Mouse (Mus musculus) lung, adult 2 months (tissue): ENCODE data around the gene Atxn2. TPM values are rescaled to one million over a fixed set of nuclear protein-coding genes. Genes with fewer than 3 reads are reported as not detected.
"Not testable (repeated sequence)": the region's sequence is repeated elsewhere in the genome, so short reads cannot be mapped to it uniquely, and the experiment has no call there.

Experiments
- DNase-seq: peaks from one replicate; pipeline ENCODE4 v3.0.0; 2022
- H3K4me1 ChIP-seq: fragments of 200-500 bp; 2 replicates; pipeline ENCODE4 v1.6.1; 2011; ENCODE audit warnings: low read length; ENCODE audit not compliant: control insufficient read depth, insufficient read depth
- H3K4me3 ChIP-seq: fragments of 200-500 bp; replicated peaks from 2 replicates; pipeline ENCODE3; 2011; ENCODE audit warnings: low read depth, mild to moderate bottlenecking, control low read depth, low read length; ENCODE audit errors: extremely low read depth
- CTCF ChIP-seq: fragments of 200-500 bp; IDR thresholded peaks from 2 replicates; pipeline ENCODE4 v1.5.1; 2011; ENCODE audit warnings: mild to moderate bottlenecking, low read length, control low read depth; ENCODE audit not compliant: insufficient read depth
- POLR2A ChIP-seq: fragments of 200-500 bp; IDR thresholded peaks from 2 replicates; pipeline ENCODE4 v1.6.1; 2011; ENCODE audit warnings: low read depth, mild to moderate bottlenecking, control low read depth, low read length, borderline replicate concordance; ENCODE audit errors: extremely low read depth
- WGBS: fragments of 180-500 bp; shearing (Covaris S2); methylation state at CpG from one replicate; pipeline ENCODE4 v1.1.7; 2018; 5-methylcytosine and 5-hydroxymethylcytosine counted together
- polyA plus RNA-seq: library from polyadenylated mRNA; depleted of rRNA; stranded (reverse); fragments of >200 nt; gene quantifications from 2 replicates; pipeline ENCODE4 v1.2.3, GENCODE M21; 2012

Atxn2 gene
- polyA plus RNA-seq, 1 experiment: 108 TPM

DNA sequence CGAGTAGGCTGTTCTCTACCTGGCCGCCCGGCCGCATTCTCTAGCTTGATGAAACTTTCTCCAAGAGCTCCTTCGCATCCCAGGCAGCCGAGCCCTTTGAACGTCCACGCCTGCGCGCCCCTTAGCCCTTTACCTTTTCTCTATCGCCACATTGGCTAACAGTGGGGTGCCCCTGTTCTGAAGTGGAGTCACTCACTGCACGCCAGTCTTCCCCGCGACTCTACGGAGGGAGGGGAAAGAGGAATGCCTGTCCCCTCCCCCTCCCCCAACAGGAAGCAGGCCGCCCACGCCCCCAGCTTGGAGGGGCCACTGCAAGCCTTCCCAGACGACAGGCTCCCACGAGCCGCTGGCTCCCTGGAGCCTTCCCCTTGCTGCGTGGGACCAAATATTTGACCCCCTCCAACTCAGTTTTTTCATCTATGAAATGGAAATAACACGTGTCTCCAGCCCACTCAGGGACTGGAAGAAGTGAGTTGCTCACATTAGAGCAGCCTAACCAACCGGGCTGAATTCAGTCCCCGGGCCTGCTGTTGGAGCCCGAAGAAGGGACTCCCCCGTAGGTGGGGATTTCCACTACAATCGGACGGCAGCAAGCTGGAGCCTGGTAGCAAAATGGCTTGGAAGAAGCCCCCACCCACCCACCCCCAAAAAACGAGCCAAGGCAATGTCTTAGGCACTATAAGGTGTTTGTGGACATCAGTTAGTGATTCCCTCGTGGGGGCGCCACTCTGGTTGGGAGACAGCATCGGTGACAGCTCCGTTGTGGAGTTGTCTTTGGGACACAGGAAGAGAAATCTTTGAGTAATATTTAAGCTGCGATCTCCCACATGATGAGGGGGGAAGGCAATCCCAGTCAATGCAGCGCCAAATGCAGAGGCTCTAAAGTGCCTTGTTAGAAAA is 126.6 kb downstream of the Atxn2 start, which contains the start of gene Sh2b3:
Sh2b3 (minus strand) TSS at position 206 of the 900 bp plus-strand sequence.
- no peak for DNase-seq
- Histone ChIP-seq H3K4me1 (peaks cover 29% of the 10 kb centered on the region), H3K4me3 (peak within 1 kb of the TSS; percentile 67)
- WGBS: 1% methylated on average over 35 of the region's 35 CpGs
- TF ChIP-seq CTCF: no peak
- peak; percentile 38; the same call in 1 of the 2 replicates for TF ChIP-seq POLR2A

DNA sequence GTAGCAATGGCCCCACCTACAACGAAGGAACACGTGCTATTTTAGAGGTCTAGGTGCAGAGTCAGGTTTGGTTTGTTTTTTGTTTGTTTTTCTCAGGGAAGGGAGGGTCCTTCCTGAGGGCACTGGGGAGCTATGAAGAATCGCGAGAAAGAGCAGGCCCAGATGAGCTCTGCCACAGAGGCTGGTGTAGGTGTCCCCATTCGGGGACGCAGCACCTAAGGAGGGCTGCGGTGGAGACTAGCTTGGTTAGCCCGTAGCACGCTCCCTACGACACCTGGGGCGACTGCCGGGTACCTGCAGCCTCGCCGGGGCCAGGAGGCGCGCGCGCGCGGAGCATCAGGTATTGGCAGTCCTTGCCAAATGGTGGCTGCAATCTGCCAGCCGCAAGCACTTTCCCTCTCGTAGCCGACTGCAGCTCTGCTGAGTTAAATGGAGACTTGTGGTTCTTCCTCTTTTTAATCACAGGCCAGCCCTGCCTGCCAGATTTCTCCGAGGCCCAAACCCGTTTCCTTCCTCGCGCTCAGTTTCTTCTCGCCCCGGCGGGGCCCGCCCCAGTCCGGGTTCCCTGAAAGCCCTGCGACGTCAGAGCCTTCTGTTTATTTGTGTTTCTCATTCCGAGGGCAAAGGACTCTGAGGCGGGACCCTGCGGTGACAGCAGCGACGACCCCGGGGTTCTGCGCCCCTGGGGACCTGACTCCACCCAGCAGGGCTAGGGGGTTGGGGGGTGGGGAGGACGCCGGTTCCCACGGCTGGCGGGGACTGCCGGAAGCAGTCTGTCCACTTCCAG is 127.4 kb downstream of the Atxn2 start:
- WGBS: 2% methylated on average over 46 of the region's 46 CpGs
- H3K4me3 ChIP-seq: peak overlapping the region; percentile 63
- TF ChIP-seq POLR2A (peak; percentile 57; the same call in 1 of the 2 replicates), CTCF (no peak)
- DNase-seq: peak; percentile 80
- H3K4me1 ChIP-seq: peaks cover 23% of the 10 kb centered on the region

GRCm38 (mm10) chr5:121839128-121839473 is 128.0 kb downstream of the Atxn2 start:
- WGBS: 31% methylated on average over 7 of the region's 7 CpGs
- Histone ChIP-seq H3K4me1 (peaks cover 22% of the 10 kb centered on the region), H3K4me3 (peak overlapping the region; percentile 63)
- no peak for DNase-seq
- TF ChIP-seq POLR2A: no peak
- no peak for TF ChIP-seq CTCF

- peaks cover 13% of the 10 kb centered on the region for H3K4me1 ChIP-seq
- no peak for DNase-seq
- 84% methylated on average over 9 of the region's 9 CpGs for WGBS
- no peak overlapping the region for H3K4me3 ChIP-seq
- TF ChIP-seq POLR2A (no peak), CTCF (no peak)
Measured at GRCm38 (mm10) chr5:121841516-121841915, 130.4 kb downstream of the Atxn2 start.

DNA sequence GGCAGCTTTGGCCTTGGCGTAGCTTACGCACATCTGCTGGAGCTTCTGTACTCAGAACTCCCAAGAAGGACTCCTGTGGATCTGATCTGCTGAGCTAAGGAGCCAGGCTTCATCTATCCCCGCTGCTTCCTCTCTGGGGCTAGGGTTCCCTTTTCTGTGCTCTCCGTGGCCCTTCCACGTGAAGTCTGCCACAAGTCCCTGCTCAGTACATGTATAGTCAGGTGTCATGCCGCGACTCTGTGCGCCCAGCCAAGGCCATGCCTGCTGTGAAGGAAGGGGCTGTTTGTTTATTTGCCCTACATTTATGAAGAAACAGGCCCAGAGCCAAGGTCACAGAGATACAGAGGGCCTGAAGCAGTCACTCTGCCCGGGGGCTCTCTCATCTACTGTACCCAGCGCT is 130.8 kb downstream of the Atxn2 start:
- Histone ChIP-seq H3K4me3 (no peak overlapping the region), H3K4me1 (peaks cover 13% of the 10 kb centered on the region)
- no peak for DNase-seq
- 42% methylated on average over 10 of the region's 10 CpGs for WGBS
- no peak for TF ChIP-seq CTCF

GRCm38 (mm10) chr5:121842665-121843118 is 131.6 kb downstream of the Atxn2 start:
- Histone ChIP-seq H3K4me1 (peaks cover 11% of the 10 kb centered on the region), H3K4me3 (peak overlapping the region; percentile 59)
- under 1% methylated on average over 33 of the region's 33 CpGs for WGBS
- DNase-seq: peak; percentile 89
- TF ChIP-seq POLR2A (no peak; the same call in 1 of the 2 replicates), CTCF (peak; percentile 73)

GRCm38 (mm10) chr5:121843138-121843905 is 132.2 kb downstream of the Atxn2 start:
- WGBS: 16% methylated on average over 17 of the region's 17 CpGs
- H3K4me3 ChIP-seq: no peak overlapping the region
- DNase-seq: no peak
- no peak for TF ChIP-seq POLR2A
- TF ChIP-seq CTCF: no peak
- H3K4me1 ChIP-seq: peaks cover 11% of the 10 kb centered on the region

DNA sequence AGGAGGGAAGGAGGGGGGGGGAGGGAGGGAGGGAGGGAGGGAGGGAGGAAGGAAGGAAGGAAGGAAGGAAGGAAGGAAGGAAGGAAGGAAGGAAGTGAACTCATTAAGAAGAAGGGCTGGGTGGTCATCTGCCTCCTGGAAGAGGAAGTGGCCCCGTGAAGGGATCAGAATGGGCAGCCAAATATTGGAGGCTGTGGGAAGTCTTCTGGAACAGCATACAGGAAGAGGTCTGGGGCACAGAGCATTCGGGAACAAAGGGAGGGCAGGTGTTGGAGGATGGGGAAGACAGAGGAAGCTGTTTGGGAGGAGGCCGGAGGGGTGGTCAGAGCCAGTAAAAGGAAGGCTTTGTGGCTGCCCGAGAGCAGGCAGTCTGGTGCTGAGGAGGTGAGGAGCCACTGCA is 134.2 kb downstream of the Atxn2 start:
- Histone ChIP-seq H3K4me1 (peaks cover 9% of the 10 kb centered on the region), H3K4me3 (no peak overlapping the region)
- DNase-seq: no peak
- TF ChIP-seq POLR2A (no peak), CTCF (no peak)
- 12% methylated on average over 4 of the region's 4 CpGs for whole genome bisulfite sequencing

- peaks cover 9% of the 10 kb centered on the region for H3K4me1 ChIP-seq
- H3K4me3 ChIP-seq: no peak overlapping the region
- no peak for TF ChIP-seq CTCF
- TF ChIP-seq POLR2A: no peak
- WGBS: 86% methylated on average over 11 of the region's 11 CpGs
- DNase-seq: no peak
Measured at GRCm38 (mm10) chr5:121846322-121846721, 135.2 kb downstream of the Atxn2 start.

DNA sequence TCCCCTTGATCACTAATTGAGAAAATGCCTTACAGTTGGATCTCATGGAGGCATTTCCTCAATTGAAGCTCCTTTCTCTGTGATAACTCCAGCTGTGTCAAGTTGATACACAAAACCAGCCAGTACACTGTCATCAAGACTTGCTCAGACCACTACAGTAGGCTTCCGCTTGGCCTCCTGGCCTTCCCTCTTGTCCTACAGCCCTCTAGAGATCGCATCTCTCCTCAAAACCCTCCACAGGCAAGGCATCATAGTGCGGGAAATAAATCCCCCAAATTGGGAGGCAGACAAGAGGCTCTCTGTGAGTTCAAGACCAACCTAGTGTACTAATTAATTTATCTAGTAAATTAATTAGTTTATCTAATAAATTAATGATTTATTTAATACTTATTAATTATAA is 136.1 kb downstream of the Atxn2 start:
- not testable (repeated sequence) for DNase-seq, H3K4me3 ChIP-seq
- peaks cover 12% of the 10 kb centered on the region for H3K4me1 ChIP-seq
- WGBS: 86% methylated on average over 3 of the region's 3 CpGs
